Comparison of ENCODE assay signal across 9 mouse cellular contexts in genomic region chr10:18463071-18463841, GRCm38 (mm10).
DNase-seq lines count a peak whose midpoint lies in the region; ATAC-seq and TF ChIP-seq lines count a peak whose summit lies in the region.
"Had no signal": no experiment of that assay in that cellular context is flagged by ENCODE, and none has a peak within 500 bp of the region (broad histone marks: within the 10 kb centered on the region; RNA-seq: fewer than 3 reads in every experiment).

No protein-coding gene starts in this region.

- intact Hi-C loops in heart, postnatal 25 days (cut with DNase I) = no loop called here
- intact Hi-C loops in left cerebral cortex, postnatal 36 days (cut with DNase I) = no loop called here

- DNase-seq in heart, postnatal 0 days (ENCODE audit: low spot score) = no peak
- DNase-seq in heart, postnatal 25 days (ENCODE audit: low spot score) = no peak
- DNase-seq in ZHBTc4 (ENCODE audit: low read depth, low spot score) = peak; percentile 53
- no peak for DNase-seq in hindbrain, embryonic 10.5 days (ENCODE audit: low spot score)
- peak; percentile 46 for DNase-seq in midbrain, postnatal 0 days (ENCODE audit: low spot score)
- no peak for DNase-seq in left cerebral cortex, postnatal 36 days (ENCODE audit: low spot score in 2 of 2)
- DNase-seq in thymus, adult 2 months = no peak

- peaks cover 13% of the 10 kb centered on the region; the same call in 1 of the 2 replicates for H3K4me1 ChIP-seq in heart, postnatal 0 days (ENCODE audit: control insufficient read depth, insufficient read depth)
- peaks cover 47% of the 10 kb centered on the region for H3K4me1 ChIP-seq in hindbrain, embryonic 10.5 days (replicated peaks)
- no peaks in the 10 kb centered on the region for H3K4me1 ChIP-seq in midbrain, postnatal 0 days (ENCODE audit: insufficient read depth, low read length)
- no peaks in the 10 kb centered on the region for H3K4me1 ChIP-seq in thymus, adult 2 months (replicated peaks; ENCODE audit: control insufficient read depth, insufficient read depth, low read length)

- ATAC-seq in heart, postnatal 0 days (ENCODE audit: insufficient read depth, low read depth) = no peak
- no peak for ATAC-seq in midbrain, postnatal 0 days (ENCODE audit: low FRiP score)
- ATAC-seq: inflammation-experienced regulatory T-cells, adult 6 months had no signal

- H3K27ac ChIP-seq in heart, postnatal 0 days (ENCODE audit: low read depth) = no peak overlapping the region
- peak overlapping the region; percentile 72 for H3K27ac ChIP-seq in hindbrain, embryonic 10.5 days
- H3K27ac ChIP-seq in midbrain, postnatal 0 days (ENCODE audit: low read depth, low read length) = no peak overlapping the region
- H3K27ac ChIP-seq in thymus, adult 2 months (ENCODE audit: control insufficient read depth, insufficient read depth, low read length) = no peak overlapping the region
- H3K27ac ChIP-seq: limb, embryonic 13.5 days had no signal

- no peak for TF ChIP-seq POLR2A in thymus, adult 2 months (IDR thresholded peaks at IDR 0.05; ENCODE audit: control insufficient read depth, extremely low read depth, insufficient read depth, low read length, poor library complexity)

- H3K9me3 ChIP-seq in heart, postnatal 0 days (replicated peaks; ENCODE audit: control insufficient read depth, low read length) = no peaks in the 10 kb centered on the region
- no peaks in the 10 kb centered on the region for H3K9me3 ChIP-seq in hindbrain, embryonic 10.5 days
- no peaks in the 10 kb centered on the region for H3K9me3 ChIP-seq in midbrain, postnatal 0 days (ENCODE audit: low read length)
- H3K9me3 ChIP-seq: limb, embryonic 13.5 days had no signal

- H3K4me3 ChIP-seq in heart, postnatal 0 days (ENCODE audit: low read depth, low read length) = no peak overlapping the region
- H3K4me3 ChIP-seq in hindbrain, embryonic 10.5 days = no peak overlapping the region
- H3K4me3 ChIP-seq in midbrain, postnatal 0 days (ENCODE audit: low read depth, low read length) = no peak overlapping the region
- H3K4me3 ChIP-seq in thymus, adult 2 months (ENCODE audit: control insufficient read depth, insufficient read depth, low read length) = no peak overlapping the region
- H3K4me3 ChIP-seq: limb, embryonic 13.5 days had no signal

- H3K27me3 ChIP-seq in heart, postnatal 0 days (ENCODE audit: control insufficient read depth, insufficient read depth, low read length) = no peaks in the 10 kb centered on the region
- no peaks in the 10 kb centered on the region for H3K27me3 ChIP-seq in hindbrain, embryonic 10.5 days (ENCODE audit: insufficient read depth, poor library complexity, severe bottlenecking)
- H3K27me3 ChIP-seq in midbrain, postnatal 0 days (ENCODE audit: insufficient read depth, low read length) = no peaks in the 10 kb centered on the region
- no peaks in the 10 kb centered on the region for H3K27me3 ChIP-seq in thymus, adult 2 months (ENCODE audit: control insufficient read depth, insufficient read depth, low read length)
- H3K27me3 ChIP-seq: limb, embryonic 13.5 days had no signal

- H3K9ac ChIP-seq in heart, postnatal 0 days (replicated peaks; ENCODE audit: low read depth, low read length) = 0 out of 2 replicates have a peak overlapping the region, but pooled peaks have one; percentile 15
- no peak overlapping the region for H3K9ac ChIP-seq in midbrain, postnatal 0 days (replicated peaks; ENCODE audit: low read length, poor library complexity, severe bottlenecking)
- H3K9ac ChIP-seq: limb, embryonic 13.5 days had no signal

- no peaks in the 10 kb centered on the region for H3K36me3 ChIP-seq in heart, postnatal 0 days (replicated peaks; ENCODE audit: control insufficient read depth, insufficient read depth, low read length)
- no peaks in the 10 kb centered on the region for H3K36me3 ChIP-seq in hindbrain, embryonic 10.5 days
- no peaks in the 10 kb centered on the region for H3K36me3 ChIP-seq in midbrain, postnatal 0 days (ENCODE audit: insufficient read depth, low read length)
- H3K36me3 ChIP-seq in thymus, adult 2 months (ENCODE audit: control insufficient read depth, insufficient read depth, low read length) = no peaks in the 10 kb centered on the region
- H3K36me3 ChIP-seq: limb, embryonic 13.5 days had no signal

- peak overlapping the region; percentile 12; the same call in 1 of the 2 replicates for H3K4me2 ChIP-seq in heart, postnatal 0 days (ENCODE audit: low read depth, low read length)
- H3K4me2 ChIP-seq in midbrain, postnatal 0 days (ENCODE audit: low read depth, low read length, poor library complexity, severe bottlenecking) = no peak overlapping the region
- H3K4me2 ChIP-seq: limb, embryonic 13.5 days had no signal

- 60% methylated on average over 23 of the region's 23 CpGs for WGBS in heart, postnatal 0 days
- 60% methylated on average over 23 of the region's 23 CpGs for WGBS in hindbrain, embryonic 10.5 days
- WGBS in midbrain, postnatal 0 days = 72% methylated on average over 23 of the region's 23 CpGs
- 93% methylated on average over 23 of the region's 23 CpGs for WGBS in thymus, adult 2 months

- no peak for TF ChIP-seq CTCF in heart, postnatal 0 days (IDR thresholded peaks at IDR 0.05; ENCODE audit: low read depth)
- TF ChIP-seq CTCF in midbrain, postnatal 0 days (IDR thresholded peaks at IDR 0.05) = no peak
- no peak for TF ChIP-seq CTCF in thymus, adult 2 months (IDR thresholded peaks at IDR 0.05; ENCODE audit: borderline replicate concordance, control insufficient read depth, extremely low read depth, insufficient read depth, low read length, poor library complexity)

- no peak for TF ChIP-seq EP300 in heart, postnatal 0 days (IDR thresholded peaks at IDR 0.05; ENCODE audit: low read depth)

Comparison
In these comparisons a context has a peak if more than half of its experiments do, and no peak if none do; other contexts are left out.
1. DNase-seq: peak in ZHBTc4 (single experiment) and midbrain, postnatal 0 days (single experiment); none in heart, postnatal 0 days (single experiment), heart, postnatal 25 days (single experiment), hindbrain, embryonic 10.5 days (single experiment), left cerebral cortex, postnatal 36 days (0 of 2) and thymus, adult 2 months (single experiment).